Mouse (Mus musculus) midbrain, embryonic 11.5 days (tissue): Measurements from ENCODE around the gene Hoxb6. TPM values are rescaled to one million over a fixed set of nuclear protein-coding genes. Genes with fewer than 3 reads are reported as not detected.

Source experiments
- ATAC-seq: fragments of 200-750 bp; cut with Nextera tagmentation; 2 replicates; pipeline ENCODE4 v1.8.0; 2017; ENCODE audit warnings: moderate TSS enrichment, moderate library complexity; ENCODE audit not compliant: low FRiP score
- DNase-seq: peaks from one replicate; pipeline ENCODE4 v3.0.0; 2015; ENCODE audit warnings: low spot score; ENCODE audit errors: missing footprints
- H3K27ac ChIP-seq: fragments of 300-500 bp; sonication (generic); 2 replicates; pipeline ENCODE4 v1.5.1; 2014; ENCODE audit warnings: low read depth, low read length
- H3K27me3 ChIP-seq: fragments of 300-500 bp; sonication (generic); 2 replicates; pipeline ENCODE4 v1.6.1; 2014; ENCODE audit warnings: mild to moderate bottlenecking, low read length, moderate library complexity, mixed read lengths; ENCODE audit not compliant: control insufficient read depth, insufficient read depth
- H3K36me3 ChIP-seq: fragments of 300-500 bp; sonication (generic); 2 replicates; pipeline ENCODE4 v1.6.1; 2014; ENCODE audit warnings: mild to moderate bottlenecking, low read length, moderate library complexity, mixed read lengths; ENCODE audit not compliant: control insufficient read depth, insufficient read depth
- H3K4me1 ChIP-seq: fragments of 300-500 bp; sonication (generic); 2 replicates; pipeline ENCODE4 v1.6.1; 2014; ENCODE audit warnings: low read length; ENCODE audit not compliant: control insufficient read depth, insufficient read depth
- H3K4me2 ChIP-seq: fragments of 300-500 bp; sonication (generic); 2 replicates; pipeline ENCODE4 v1.6.1; 2014; ENCODE audit warnings: mild to moderate bottlenecking, moderate library complexity
- H3K4me3 ChIP-seq: fragments of 300-500 bp; sonication (generic); 2 replicates; pipeline ENCODE4 v1.5.1; 2014; ENCODE audit warnings: low read depth, low read length
- H3K9ac ChIP-seq: fragments of 300-500 bp; sonication (generic); 2 replicates; pipeline ENCODE4 v1.6.1; 2014; ENCODE audit warnings: low read length
- H3K9me3 ChIP-seq: fragments of 300-500 bp; sonication (generic); 2 replicates; pipeline ENCODE4 v1.6.1; 2016; ENCODE audit warnings: low read length; ENCODE audit not compliant: control insufficient read depth
- WGBS: fragments of 180-500 bp; shearing (Covaris S2); extraction: QIAGEN DNeasy Blood & Tissue Kit; methylation state at CpG from one replicate; pipeline ENCODE4 v1.1.7; 2014; 5-methylcytosine and 5-hydroxymethylcytosine counted together
- polyA plus RNA-seq: library from polyadenylated mRNA; unstranded; fragments of >200 nt; fragmentation: Nextera tagmentation; extraction: Ambion mirVana; gene quantifications from 2 replicates; pipeline ENCODE4 v1.2.1, GENCODE M21; 2014

Gene Hoxb6
- polyA plus RNA-seq, 1 experiment from 2014 or later: not detected

DNA sequence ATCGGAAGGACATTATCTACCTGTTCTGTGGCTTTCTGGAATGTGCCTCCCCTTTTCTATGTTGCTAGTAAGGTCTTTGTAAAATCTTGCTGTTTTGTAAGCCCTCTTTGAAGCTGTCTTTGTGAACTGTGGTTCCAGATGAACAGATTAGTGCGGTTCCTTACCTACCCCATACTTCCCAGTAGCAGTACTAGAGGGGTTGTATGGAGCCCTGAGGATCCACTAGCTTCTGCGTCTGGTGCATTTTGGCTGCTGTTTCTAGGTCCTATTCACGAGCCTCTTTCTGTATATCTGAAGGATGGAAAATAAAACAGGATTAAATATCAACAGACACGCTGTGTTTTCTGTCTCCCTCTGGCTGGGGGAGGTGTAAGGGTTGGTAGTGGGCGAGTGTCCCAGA lies 2.4 kb upstream of the Hoxb6 start:
- H3K36me3 ChIP-seq: no peaks in the 10 kb centered on the region
- H3K4me2 ChIP-seq: no peak overlapping the region
- H3K4me1 ChIP-seq: no peaks in the 10 kb centered on the region
- H3K27ac ChIP-seq: no peak overlapping the region
- no peak overlapping the region for H3K4me3 ChIP-seq
- ATAC-seq: no peak
- H3K9me3 ChIP-seq: no peaks in the 10 kb centered on the region
- WGBS: 3% methylated on average over 6 of the region's 6 CpGs
- peak; percentile 94 for DNase-seq
- peaks cover 98% of the 10 kb centered on the region for H3K27me3 ChIP-seq
- H3K9ac ChIP-seq: no peak overlapping the region

DNA sequence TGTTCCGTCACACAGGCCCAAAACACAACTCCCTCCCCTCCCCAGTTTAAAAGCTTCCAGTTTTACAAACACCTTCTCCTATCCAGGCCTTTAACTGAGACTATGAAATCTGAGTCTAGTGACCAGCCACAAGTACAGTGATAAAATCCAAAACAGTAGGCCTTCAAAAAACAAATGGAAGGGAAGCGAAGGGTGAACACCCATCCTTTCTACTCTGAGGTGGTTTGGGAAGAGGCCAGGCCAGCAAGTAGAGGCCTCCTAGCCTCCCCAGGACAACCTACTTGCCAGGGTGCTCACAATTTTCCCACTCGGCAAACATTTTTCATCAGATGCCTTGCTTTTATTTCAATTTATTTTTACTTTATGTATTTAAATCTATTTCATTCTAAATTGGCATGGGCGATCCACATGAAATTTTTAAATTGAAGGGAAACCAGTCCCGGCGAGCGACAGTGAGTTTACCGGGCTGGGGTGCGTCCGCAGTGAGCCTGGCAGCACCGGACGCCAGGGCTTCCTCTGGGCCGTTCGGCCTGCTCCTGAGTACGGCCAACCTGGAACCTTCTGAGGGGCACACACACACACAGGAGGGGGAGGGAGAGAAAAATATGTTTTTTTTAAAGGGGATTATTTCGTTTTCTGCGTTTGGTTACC lies 1.4 kb upstream of the Hoxb6 start:
- peaks cover 98% of the 10 kb centered on the region for H3K27me3 ChIP-seq
- no peak overlapping the region for H3K9ac ChIP-seq
- no peak overlapping the region for H3K27ac ChIP-seq
- no peaks in the 10 kb centered on the region for H3K36me3 ChIP-seq
- no peak for ATAC-seq
- DNase-seq: no peak
- H3K4me3 ChIP-seq: no peak overlapping the region
- WGBS: 2% methylated on average over 17 of the region's 17 CpGs
- no peaks in the 10 kb centered on the region for H3K4me1 ChIP-seq
- no peak overlapping the region for H3K4me2 ChIP-seq
- H3K9me3 ChIP-seq: no peaks in the 10 kb centered on the region

DNA sequence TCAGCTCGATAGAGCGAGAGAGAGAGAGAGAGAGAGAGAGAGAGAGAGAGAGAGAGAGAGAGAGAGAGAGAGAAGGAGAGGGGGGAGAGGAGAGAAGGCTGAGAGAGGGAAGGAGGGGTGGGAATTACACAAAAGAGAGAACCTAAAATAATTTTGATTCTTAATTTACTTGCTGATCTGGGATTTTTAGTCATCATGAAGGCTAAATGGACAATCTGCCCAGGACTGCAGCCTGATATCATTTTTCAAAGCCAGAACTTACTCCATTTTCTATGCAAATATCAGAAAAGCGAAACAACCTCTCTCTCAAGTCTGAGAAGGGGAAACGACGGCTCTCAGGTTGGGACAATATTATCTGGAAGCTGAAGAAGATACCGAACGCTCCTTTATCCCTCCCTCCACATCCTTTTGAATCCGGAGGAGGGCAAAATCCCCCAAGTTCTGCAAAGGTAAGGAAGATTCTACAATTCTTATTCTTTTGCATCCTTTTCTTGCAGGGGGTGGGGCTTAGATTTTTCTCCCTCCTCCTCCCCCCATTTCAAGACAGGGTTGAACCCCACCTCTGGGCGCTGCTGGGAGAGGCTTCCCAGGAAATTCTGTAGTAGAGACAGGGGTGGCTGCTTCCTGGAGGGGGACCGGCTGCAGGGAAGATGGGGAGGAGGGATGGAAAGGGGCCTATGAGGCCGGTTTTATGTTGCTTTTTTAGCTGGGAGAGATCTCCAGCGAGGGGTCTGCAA lies 457 bp downstream of the Hoxb6 start:
- peaks cover 98% of the 10 kb centered on the region for H3K27me3 ChIP-seq
- no peaks in the 10 kb centered on the region for H3K4me1 ChIP-seq
- H3K9ac ChIP-seq: no peak overlapping the region
- H3K4me3 ChIP-seq: no peak overlapping the region
- DNase-seq (no peak), ATAC-seq (no peak)
- no peak overlapping the region for H3K4me2 ChIP-seq
- H3K9me3 ChIP-seq: no peaks in the 10 kb centered on the region
- no peaks in the 10 kb centered on the region for H3K36me3 ChIP-seq
- 1% methylated on average over 12 of the region's 12 CpGs for WGBS
- no peak overlapping the region for H3K27ac ChIP-seq

DNA sequence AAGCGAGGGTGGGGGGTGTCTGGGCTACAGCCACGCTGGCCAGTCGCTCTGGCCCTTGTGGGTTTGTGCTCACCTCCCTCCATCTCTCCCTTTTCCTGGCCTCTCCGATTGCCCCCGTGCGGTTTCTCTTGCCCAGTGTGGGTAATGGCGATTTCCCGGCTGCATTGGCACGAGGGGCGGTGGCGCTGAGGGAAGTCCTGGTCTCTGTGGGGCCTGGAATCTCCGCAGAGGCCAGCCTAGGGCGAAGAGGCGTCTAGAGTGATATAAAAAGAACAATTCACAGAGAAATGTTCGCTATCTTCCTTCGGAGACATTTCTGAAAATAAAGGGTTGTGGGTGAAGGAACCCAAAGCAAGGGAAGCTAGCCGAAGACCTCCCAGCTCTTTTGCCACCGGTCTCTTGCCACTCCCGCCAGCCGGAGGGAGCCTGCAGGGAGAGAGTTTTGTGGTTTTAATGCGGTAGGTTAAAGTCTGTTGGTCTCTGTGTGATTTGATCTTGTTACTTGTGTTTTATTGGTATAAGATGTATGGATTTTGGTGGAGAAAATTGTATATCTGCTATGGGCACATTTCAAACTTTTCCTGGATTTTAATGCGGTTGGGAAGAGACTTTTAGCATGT lies 1.1 kb downstream of the Hoxb6 start:
- 2% methylated on average over 22 of the region's 22 CpGs for WGBS
- Histone ChIP-seq H3K9me3 (no peaks in the 10 kb centered on the region), H3K36me3 (no peaks in the 10 kb centered on the region), H3K27me3 (peaks cover 98% of the 10 kb centered on the region), H3K27ac (no peak overlapping the region), H3K9ac (no peak overlapping the region), H3K4me3 (no peak overlapping the region), H3K4me1 (no peaks in the 10 kb centered on the region), H3K4me2 (no peak overlapping the region)
- ATAC-seq: no peak
- DNase-seq: peak; percentile 92

DNA sequence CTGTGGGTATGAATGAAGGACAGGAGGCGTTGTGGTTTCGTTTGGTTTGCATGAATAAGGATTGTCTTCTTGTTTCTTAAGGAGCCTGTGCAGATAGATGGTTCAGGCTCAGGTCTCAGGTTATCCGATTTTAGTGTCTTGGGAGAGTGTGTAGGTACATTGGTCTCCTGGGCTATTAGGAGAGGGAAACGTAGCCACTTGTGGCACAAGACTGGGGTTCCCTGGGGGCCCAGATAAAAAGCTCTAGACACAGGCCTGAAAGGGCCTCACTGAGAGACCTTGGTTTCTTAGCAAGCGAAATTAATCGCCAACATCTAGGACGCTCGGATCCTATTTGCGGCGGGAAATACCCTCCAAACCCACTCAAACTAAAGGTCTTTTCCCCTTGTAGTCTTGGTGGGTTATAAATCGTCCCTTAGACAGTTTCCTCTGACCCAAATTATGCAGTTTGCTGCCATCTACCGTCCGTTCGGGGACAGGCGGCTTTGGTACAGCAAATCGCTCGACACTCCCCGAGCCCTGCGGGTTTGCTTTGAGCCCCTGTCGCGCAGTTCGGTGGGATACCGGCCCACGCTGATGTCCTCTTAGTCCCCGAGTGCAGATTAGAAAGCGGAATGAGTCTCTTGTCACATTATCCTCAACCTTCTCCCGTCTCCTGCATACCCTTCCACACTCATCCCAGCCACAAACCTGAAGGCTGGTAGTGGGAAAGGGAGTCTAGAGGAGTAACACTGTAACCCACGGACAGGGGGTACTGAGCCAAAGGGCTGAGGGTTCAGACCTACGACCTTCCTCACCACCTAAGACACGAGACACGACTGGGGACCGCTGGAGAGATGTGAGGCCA lies 2.2 kb downstream of the Hoxb6 start:
- WGBS: under 1% methylated on average over 32 of the region's 32 CpGs
- Histone ChIP-seq H3K4me2 (no peak overlapping the region), H3K4me3 (no peak overlapping the region), H3K9me3 (no peaks in the 10 kb centered on the region), H3K4me1 (no peaks in the 10 kb centered on the region), H3K36me3 (no peaks in the 10 kb centered on the region), H3K27ac (no peak overlapping the region), H3K27me3 (peaks cover 98% of the 10 kb centered on the region), H3K9ac (no peak overlapping the region)
- ATAC-seq: no peak
- DNase-seq: peak; percentile 95

DNA sequence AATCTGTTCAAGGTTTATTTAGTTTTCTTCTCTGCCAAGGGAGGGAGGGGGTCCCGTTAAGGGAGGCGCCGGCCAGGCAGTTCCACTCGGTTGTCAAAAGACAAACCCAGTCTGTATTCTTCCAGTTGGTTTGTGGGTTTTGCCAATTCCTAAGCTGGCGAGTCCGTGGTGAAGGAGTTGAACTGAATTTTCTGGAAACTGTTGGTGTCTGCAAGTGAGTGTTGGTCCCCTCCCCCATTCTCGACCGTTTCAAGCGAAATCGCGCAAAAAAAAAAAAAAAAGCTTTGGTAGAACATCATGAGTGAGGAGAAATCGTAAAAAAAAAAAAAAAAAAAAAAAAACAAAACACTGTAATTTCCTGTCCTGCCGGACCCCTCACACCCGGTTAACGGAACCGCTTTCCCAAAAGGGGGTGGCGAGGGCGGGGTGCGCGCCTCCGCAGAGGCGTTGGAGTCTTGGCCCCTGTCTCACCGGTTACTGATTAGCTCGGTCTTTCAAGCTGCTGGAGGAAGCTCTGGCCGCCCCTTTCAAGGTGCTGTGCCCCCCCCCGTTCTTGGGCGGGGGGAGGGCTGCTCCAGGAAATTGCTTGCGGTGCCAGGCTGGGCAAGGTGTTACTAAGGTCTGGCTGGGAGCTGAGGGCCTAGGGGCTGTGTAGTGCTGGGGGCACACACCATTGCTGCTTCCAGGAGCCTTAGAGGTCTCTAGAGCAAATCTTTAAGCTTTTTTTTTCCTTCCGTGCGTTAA lies 3.0 kb downstream of the Hoxb6 start:
- no peak overlapping the region for H3K27ac ChIP-seq
- no peaks in the 10 kb centered on the region for H3K36me3 ChIP-seq
- no peaks in the 10 kb centered on the region for H3K9me3 ChIP-seq
- peaks cover 98% of the 10 kb centered on the region for H3K27me3 ChIP-seq
- no peak overlapping the region for H3K9ac ChIP-seq
- H3K4me1 ChIP-seq: no peaks in the 10 kb centered on the region
- WGBS: under 1% methylated on average over 29 of the region's 30 CpGs
- no peak for DNase-seq
- ATAC-seq: no peak
- H3K4me3 ChIP-seq: no peak overlapping the region
- H3K4me2 ChIP-seq: no peak overlapping the region

DNA sequence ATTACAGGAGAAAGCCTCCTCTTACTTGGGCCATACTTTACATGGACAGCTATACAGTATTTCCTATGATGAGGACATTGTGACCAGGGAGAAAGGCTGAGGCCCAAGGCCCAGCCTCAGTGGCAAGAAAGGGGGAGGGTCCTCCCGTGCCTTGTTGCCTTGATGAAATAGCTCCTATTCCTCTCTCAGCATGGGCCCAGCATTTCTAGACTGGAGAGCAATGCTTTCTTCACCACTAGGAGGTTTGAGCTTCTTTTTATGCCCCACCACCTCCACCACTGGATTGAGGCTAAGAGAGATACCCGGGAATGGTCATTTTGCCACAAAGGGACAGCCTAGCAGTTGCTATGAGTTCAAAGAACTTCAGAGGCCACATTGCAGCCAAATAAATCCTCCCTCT lies 4.7 kb downstream of the Hoxb6 start:
- H3K27ac ChIP-seq: no peak overlapping the region
- DNase-seq (no peak), ATAC-seq (no peak)
- H3K4me3 ChIP-seq: no peak overlapping the region
- 0% methylated on average over 2 of the region's 2 CpGs for WGBS
- peaks cover 100% of the 10 kb centered on the region for H3K27me3 ChIP-seq
- H3K36me3 ChIP-seq: no peaks in the 10 kb centered on the region
- no peaks in the 10 kb centered on the region for H3K4me1 ChIP-seq
- no peak overlapping the region for H3K9ac ChIP-seq
- no peak overlapping the region for H3K4me2 ChIP-seq
- H3K9me3 ChIP-seq: no peaks in the 10 kb centered on the region

DNA sequence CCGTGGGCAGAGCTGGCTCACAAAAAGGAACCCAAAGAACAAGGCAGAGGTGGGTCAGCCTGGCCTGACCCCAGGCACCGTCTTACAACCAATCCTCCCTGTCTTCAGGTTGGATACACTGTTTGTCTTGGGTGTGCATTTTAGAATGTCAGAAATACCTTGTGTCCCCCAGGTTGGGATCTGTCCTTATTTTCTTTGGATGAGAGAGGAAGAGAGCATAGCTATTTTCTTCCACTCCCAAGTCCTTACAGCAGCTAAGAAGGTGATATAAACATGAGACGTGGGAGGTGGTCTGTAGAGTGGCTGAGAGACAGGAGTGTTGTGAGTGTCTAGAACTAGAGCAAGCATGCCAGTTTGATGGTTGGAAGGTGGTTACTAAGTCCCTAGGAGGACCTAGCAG lies 5.2 kb downstream of the Hoxb6 start:
- no peak overlapping the region for H3K4me2 ChIP-seq
- H3K36me3 ChIP-seq: no peaks in the 10 kb centered on the region
- DNase-seq (peak; percentile 92), ATAC-seq (no peak)
- H3K4me1 ChIP-seq: no peaks in the 10 kb centered on the region
- no peak overlapping the region for H3K4me3 ChIP-seq
- no peak overlapping the region for H3K27ac ChIP-seq
- no peaks in the 10 kb centered on the region for H3K9me3 ChIP-seq
- H3K27me3 ChIP-seq: peaks cover 100% of the 10 kb centered on the region
- 4% methylated on average over 3 of the region's 3 CpGs for WGBS
- H3K9ac ChIP-seq: no peak overlapping the region
